Mouse (Mus musculus): ENCODE measurements around the gene Ppm1j.

The Ppm1j gene

GRCm38 (mm10) chr3:104783971-104784500, 3.2 kb downstream of the Ppm1j start:
- no peak for DNase-seq (ENCODE audit: low read depth, low spot score)

GRCm38 (mm10) chr3:104785284-104785683, 4.4 kb downstream of the Ppm1j start:
- DNase-seq (ENCODE audit: low read depth, low spot score): no peak

- DNase-seq (ENCODE audit: low read depth, low spot score): no peak
These were observed 7.2 kb downstream of the Ppm1j start, which contains the start of gene Rhoc for GRCm38 (mm10) chr3:104788075-104788474. TSS of gene Rhoc (plus strand) at chr3:104788375.

- no peak for DNase-seq (ENCODE audit: low read depth, low spot score)
These were observed 7.9 kb downstream of the Ppm1j start for GRCm38 (mm10) chr3:104788561-104789311.

GRCm38 (mm10) chr3:104789312-104789605, 8.4 kb downstream of the Ppm1j start:
- no peak for DNase-seq (ENCODE audit: low read depth, low spot score)

- DNase-seq (ENCODE audit: low read depth, low spot score): no peak
These were observed 9.0 kb downstream of the Ppm1j start for GRCm38 (mm10) chr3:104789822-104790221.

GRCm38 (mm10) chr3:104790401-104790937, 9.6 kb downstream of the Ppm1j start:
- DNase-seq (ENCODE audit: low read depth, low spot score): no peak

GRCm38 (mm10) chr3:104791017-104791416, 10.2 kb downstream of the Ppm1j start:
- DNase-seq (ENCODE audit: low read depth, low spot score): no peak

GRCm38 (mm10) chr3:104791671-104792070, 10.8 kb downstream of the Ppm1j start:
- DNase-seq (ENCODE audit: low read depth, low spot score): no peak

- no peak for DNase-seq (ENCODE audit: low read depth, low spot score)
These were observed 11.8 kb downstream of the Ppm1j start for GRCm38 (mm10) chr3:104792360-104793270.

GRCm38 (mm10) chr3:104793871-104794828, 13.3 kb downstream of the Ppm1j start:
- peak; percentile 88 for DNase-seq (ENCODE audit: low read depth, low spot score)

GRCm38 (mm10) chr3:104794953-104795470, 14.2 kb downstream of the Ppm1j start:
- no peak for DNase-seq (ENCODE audit: low read depth, low spot score)

GRCm38 (mm10) chr3:104795661-104796340, 14.9 kb downstream of the Ppm1j start:
- DNase-seq (ENCODE audit: low read depth, low spot score): no peak

- DNase-seq (ENCODE audit: low read depth, low spot score): no peak
These were observed 15.7 kb downstream of the Ppm1j start for GRCm38 (mm10) chr3:104796430-104797082.

- no peak for DNase-seq (ENCODE audit: low read depth, low spot score)
These were observed 19.8 kb downstream of the Ppm1j start for GRCm38 (mm10) chr3:104800681-104801080.

- no peak for DNase-seq (ENCODE audit: low read depth, low spot score)
These were observed 20.6 kb downstream of the Ppm1j start for GRCm38 (mm10) chr3:104801481-104801880.

- DNase-seq (ENCODE audit: low read depth, low spot score): no peak
These were observed 23.5 kb downstream of the Ppm1j start for GRCm38 (mm10) chr3:104804312-104804711.

GRCm38 (mm10) chr3:104805539-104805938, 24.7 kb downstream of the Ppm1j start:
- no peak for DNase-seq (ENCODE audit: low read depth, low spot score)

GRCm38 (mm10) chr3:104811752-104812151, 30.9 kb downstream of the Ppm1j start:
- no peak for DNase-seq (ENCODE audit: low read depth, low spot score)

- no peak for DNase-seq (ENCODE audit: low read depth, low spot score)
These were observed 31.4 kb downstream of the Ppm1j start for GRCm38 (mm10) chr3:104812254-104812653.

Data from embryo, embryonic 11.5 days (tissue).